In the genomic region with DNA sequence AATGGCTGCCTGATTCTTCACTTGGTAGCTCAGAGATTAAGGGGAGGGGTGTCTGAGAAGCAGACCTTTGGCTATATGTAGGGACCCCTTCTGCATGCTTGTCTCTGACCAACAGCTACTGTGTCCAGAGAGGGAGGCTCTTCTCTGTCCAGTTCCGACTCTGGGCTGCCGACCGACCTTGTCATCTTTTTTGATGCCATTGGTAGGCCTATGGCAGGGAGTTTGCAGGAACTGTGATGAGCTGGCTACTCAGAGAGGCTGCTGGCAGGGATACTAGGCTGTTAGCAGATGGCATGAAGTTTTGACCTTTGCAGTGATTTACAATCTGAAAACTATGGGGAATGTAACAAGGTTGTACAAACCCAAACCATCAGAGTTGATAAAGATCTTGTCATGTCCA, we compare ENCODE assay signal across 15 mouse cellular contexts.
A peak's percentile ranks its signal among the peaks of the same experiment; 100 is the strongest.
DNase-seq lines count a peak whose midpoint lies in the region.
"Had no signal": no experiment of that assay in that cellular context is flagged by ENCODE, and none has a peak within 500 bp of the region (broad histone marks: within the 10 kb centered on the region; RNA-seq: fewer than 3 reads in every experiment).

No protein-coding gene starts in this region.

- DNase-seq in cerebellum, postnatal 10 days: peak; percentile 14 to 24
- DNase-seq in cerebellum, postnatal 36 days: no peak
- peak; percentile 60 for DNase-seq in adrenal gland, adult 8-10 months
- peak; percentile 53 for DNase-seq in adrenal gland, postnatal 10 days
- DNase-seq in adrenal gland, postnatal 36 days: peak; percentile 57 to 60
- no peak for DNase-seq in layer of hippocampus, postnatal 25 days (ENCODE audit: extremely low spot score in 1 of 2, low spot score in 1 of 2)
- DNase-seq: cerebellum, adult 11 months; cerebellum, adult 8-10 months; embryo, embryonic 11 days; gastrocnemius, postnatal 10 days; gastrocnemius, postnatal 36 days; heart, postnatal 10 days; heart, postnatal 36 days; kidney, adult 18-20 months; kidney, adult 9 months had no signal

Comparison
In these comparisons a context has a peak if more than half of its experiments do, and no peak if none do; other contexts are left out.
1. DNase-seq: peak in cerebellum, postnatal 10 days (2 of 2), adrenal gland, adult 8-10 months (single experiment), adrenal gland, postnatal 10 days (single experiment) and adrenal gland, postnatal 36 days (2 of 2); none in cerebellum, postnatal 36 days (0 of 2) and layer of hippocampus, postnatal 25 days (0 of 2).